Mouse (Mus musculus): ENCODE data around the gene Ago4. TPM values are rescaled to one million over a fixed set of nuclear protein-coding genes. Genes with fewer than 3 reads are reported as not detected.

The Ago4 gene
- total RNA-seq, 4 experiments from 2014 or later, result 6.7 to 11.6 (median 8.5) TPM

DNA sequence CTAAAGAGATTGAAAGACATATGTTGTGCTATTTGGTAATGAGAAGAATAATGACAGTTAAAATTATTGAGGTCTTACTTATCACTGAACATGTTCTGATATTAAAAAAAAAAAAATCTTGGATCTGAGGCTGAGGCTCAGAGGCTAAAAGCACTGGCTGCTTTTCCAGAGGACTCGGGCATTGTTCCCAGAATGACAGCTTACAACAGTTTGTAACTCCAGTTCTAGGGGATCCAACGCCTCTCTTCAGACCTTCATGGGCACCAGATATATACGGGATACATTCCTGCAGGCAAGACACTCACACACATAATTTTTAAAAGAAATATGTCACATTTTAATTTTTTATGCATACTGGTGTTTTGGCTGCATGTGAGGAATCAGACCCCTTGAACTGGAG lies 7.1 kb downstream of the Ago4 start:
- DNase-seq (ENCODE audit: low spot score in 2 of 2), result peak in 1 of 2 experiments; percentile 35

DNA sequence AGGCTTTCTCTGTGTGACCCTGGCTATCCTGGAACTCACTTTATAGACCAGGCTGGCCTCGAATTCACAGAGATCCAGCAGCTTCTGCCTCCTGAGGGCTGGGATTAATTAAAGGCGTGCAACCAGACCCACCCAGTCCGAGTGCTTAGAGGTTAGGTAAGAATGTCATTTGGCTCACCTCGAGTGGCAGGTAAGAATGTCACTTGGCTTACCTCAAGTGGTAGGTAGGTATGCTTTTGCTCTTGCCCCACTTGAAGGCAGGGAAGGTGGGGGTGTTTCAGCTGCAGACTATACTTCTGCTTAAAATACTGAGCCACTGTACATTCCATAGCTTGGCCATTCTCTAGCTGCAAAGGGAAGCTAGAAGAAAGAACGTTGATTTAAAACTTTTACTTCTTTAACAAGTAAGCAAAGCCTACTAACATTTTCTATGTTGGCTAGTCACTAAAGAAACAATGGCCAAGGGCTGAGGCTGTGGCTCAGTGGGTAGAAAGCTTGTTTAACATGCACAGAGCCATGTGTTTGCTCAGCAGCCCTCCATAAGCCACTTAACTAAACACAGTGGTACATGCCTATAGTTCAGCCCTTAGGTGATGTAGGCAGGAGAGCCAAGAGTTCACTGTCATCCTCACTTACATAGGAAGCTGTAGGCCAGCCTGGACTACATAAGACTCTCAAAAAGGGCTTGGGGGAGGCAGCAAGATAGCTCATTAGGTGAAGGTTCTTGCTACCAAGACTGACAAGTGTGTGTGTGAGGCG lies 20.8 kb downstream of the Ago4 start:
- no peak for DNase-seq (ENCODE audit: low spot score in 2 of 2)

DNA sequence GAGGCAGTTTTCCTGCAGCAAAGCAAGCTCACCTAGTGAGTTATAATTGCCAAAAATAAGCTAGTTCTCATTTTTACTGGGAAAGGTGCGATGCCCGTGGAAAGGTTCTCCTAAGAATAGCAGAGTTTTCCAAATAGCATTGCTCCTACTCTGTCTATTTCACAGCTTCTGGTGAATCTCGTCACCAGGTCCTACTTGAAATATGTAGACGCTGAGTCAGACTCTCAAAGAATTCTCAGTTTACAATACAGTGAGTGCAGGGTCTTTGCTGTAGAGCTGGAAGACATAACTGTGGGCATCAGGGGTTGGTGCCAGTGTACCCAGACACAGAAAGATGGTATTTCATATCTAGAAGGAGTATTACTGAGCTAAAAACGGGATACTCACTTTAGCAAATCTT lies 22.3 kb downstream of the Ago4 start:
- no peak for DNase-seq (ENCODE audit: low spot score in 2 of 2)

DNA sequence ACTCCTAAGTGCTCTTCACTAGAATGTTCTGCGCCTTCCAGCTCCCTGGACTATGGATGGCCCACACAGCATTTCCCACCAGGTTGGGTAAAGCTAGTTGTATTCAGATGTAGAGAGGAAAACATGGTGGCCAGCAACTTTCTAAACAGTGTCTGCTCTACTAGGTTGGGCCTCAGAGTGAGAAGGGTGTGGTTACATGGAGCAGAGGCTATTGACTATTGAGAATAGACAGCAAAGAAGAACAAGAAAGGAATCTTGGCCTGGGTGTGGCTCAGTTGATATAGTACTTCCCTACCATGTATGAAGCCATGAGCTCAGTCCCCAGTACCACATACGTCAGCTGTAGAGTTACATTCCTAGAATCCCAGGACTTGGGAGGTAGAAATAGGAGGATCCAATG lies 24.2 kb downstream of the Ago4 start:
- DNase-seq (ENCODE audit: low spot score in 2 of 2), result no peak

GRCm38 (mm10) chr4:126508110-126508899 lies 25.0 kb downstream of the Ago4 start:
- DNase-seq (ENCODE audit: low spot score in 2 of 2), result no peak

- DNase-seq (ENCODE audit: low spot score in 2 of 2), result no peak
These were observed 30.3 kb downstream of the Ago4 start for GRCm38 (mm10) chr4:126502977-126503309.

GRCm38 (mm10) chr4:126502141-126502976 lies 30.9 kb downstream of the Ago4 start:
- DNase-seq (ENCODE audit: low spot score in 2 of 2), result no peak

- DNase-seq (ENCODE audit: low spot score in 2 of 2), result no peak
These were observed 34.7 kb downstream of the Ago4 start for GRCm38 (mm10) chr4:126498601-126499000.

- no peak for DNase-seq (ENCODE audit: low spot score in 2 of 2)
These were observed 36.3 kb downstream of the Ago4 start for GRCm38 (mm10) chr4:126496963-126497362.

DNA sequence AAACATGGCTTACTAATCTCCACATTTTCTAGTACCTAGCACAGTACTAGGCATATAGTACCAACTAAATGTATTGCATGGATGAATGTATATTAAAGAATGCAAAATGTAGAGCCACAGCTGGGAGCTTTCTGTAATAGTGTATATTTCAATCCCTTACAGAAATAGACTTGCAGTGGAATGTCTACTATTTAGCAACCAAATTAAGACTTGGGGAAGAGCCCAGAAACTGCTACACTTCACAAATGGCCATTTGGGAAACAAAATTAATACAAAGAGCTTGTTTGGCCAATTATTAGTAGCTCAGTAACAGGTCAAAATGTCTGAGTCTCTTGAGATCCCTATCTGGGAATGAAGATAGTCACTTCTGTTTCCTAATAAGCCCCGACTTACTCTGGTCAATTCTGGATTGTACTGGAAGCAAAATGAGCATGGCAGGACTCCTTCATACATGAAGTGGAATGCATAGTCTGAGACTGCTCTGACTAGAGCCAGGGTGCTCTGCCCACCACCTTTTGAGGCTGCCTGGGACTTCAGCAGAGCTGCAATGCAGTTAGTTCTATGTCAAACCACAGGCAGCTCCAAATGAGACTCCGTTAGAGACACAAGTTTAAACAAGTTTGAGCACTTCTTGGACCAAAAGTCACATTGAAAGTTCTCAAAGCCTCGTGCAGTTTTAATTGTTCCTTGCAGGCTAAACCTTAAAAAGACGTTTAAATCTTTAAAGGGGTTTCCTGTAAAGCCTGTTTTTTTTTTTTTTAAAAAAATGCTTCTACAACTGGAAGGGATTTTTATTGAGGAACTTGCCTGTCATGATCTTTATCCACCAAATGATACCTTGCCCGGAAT lies 37.1 kb downstream of the Ago4 start:
- no peak for DNase-seq (ENCODE audit: low spot score in 2 of 2)

GRCm38 (mm10) chr4:126495453-126495852 lies 37.8 kb downstream of the Ago4 start:
- no peak for DNase-seq (ENCODE audit: low spot score in 2 of 2)

GRCm38 (mm10) chr4:126493416-126493815 lies 39.9 kb downstream of the Ago4 start:
- no peak for DNase-seq (ENCODE audit: low spot score in 2 of 2)

- DNase-seq (ENCODE audit: low spot score in 2 of 2), result no peak
These were observed 41.3 kb downstream of the Ago4 start for GRCm38 (mm10) chr4:126491977-126492376.

GRCm38 (mm10) chr4:126490726-126491125 lies 42.5 kb downstream of the Ago4 start:
- DNase-seq (ENCODE audit: low spot score in 2 of 2), result no peak

DNA sequence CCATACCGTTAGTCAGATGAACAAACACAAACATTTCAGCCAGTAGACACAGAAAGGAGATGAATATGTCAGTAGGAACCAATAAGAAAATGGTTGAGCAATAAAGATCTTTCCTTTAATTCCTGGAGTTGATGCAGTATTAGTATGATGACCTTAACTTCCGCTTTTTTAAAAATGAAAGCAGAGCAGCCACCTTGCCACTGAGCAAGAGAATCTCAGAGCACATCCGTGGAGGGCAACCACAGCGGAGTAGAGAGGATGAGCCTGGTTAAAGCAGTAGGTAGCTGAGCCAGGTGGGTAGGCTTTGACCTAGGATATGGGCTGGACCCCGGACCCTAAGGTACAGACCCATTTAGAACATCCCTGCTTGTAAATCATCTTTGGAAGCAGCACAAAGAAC lies 43.5 kb downstream of the Ago4 start:
- no peak for DNase-seq (ENCODE audit: low spot score in 2 of 2)

DNA sequence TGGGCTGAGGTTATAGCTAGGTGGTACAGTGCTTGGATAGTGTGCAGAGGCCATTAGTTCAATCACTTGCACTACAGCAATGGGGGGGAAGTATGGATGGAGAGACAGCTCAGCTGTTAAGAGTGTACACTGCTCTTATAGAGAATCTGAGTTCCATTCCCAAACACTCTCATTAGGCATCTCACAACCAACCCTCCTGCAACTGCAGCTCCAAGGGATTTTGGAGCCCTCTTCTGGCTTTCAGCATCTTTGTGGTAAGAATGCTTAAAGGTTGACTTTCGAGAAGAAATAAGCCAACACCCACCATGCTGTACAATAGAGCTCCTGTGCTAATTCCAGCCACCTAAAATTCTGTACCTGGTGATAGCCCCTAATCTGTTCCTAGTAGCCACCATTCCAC lies 47.1 kb downstream of the Ago4 start:
- DNase-seq (ENCODE audit: low spot score in 2 of 2), result no peak

GRCm38 (mm10) chr4:126485065-126485464 lies 48.2 kb downstream of the Ago4 start:
- no peak for DNase-seq (ENCODE audit: low spot score in 2 of 2)

- DNase-seq (ENCODE audit: low spot score in 2 of 2), result no peak
These were observed 49.4 kb downstream of the Ago4 start for GRCm38 (mm10) chr4:126483874-126484273.

DNA sequence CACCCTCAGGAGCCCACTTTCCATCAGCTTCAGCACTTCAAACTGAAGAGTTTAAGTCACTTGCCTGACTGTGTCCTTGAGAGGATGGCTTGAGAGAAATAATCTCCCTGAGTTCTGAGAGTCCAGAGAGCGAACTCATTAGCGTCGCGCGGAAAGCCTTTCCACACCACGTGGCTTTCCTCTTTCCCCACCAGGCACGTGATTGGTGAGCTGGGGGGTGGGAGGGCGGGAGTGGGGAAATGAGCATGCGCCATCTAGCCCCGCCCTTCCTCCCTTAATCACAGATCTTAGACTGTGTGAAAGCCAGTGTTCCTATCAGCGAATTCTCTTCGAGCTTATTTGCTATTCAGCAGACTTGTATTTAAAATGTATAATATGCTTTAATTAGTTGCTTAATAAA lies 50.3 kb downstream of the Ago4 start:
- no peak for DNase-seq (ENCODE audit: low spot score in 2 of 2)

DNA sequence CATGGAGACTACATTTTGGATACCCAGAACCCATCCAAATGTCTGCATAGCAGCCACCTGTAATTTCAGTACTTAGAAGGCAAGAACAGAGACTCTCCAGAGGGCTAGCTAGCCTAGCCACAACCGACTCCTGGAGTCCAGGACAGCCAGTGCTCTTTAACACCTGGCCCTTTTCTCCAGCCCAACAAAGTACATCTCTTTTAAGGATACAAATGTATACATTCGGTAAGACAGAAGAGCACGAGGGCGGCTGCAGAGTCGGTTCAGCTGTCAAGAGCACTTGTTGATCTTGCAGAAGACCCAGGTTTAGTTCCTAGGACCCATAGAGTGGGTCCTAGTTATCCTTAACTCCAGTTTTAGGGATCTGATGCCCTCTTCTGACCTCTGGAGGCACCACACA lies 51.8 kb downstream of the Ago4 start:
- DNase-seq (ENCODE audit: low spot score in 2 of 2), result no peak

DNA sequence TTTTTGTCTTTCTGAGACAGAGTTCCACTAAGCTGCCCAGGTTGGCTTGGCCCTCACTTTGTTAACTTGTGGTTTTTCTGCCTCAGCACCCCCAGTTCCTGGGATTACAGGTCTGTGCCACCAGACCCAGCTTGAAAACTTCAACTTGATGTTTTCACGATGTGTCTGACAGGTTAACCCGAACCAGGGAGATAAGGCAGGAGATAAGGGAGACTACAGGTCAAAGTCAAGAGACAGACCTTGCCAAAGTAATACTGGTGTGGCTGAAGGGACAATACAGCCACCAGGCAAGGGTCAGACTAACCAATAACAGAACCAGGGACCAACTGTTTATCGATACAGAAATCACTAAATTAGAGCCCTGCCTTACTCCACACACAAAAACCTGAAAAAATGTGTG lies 53.0 kb downstream of the Ago4 start:
- DNase-seq (ENCODE audit: low spot score in 2 of 2), result no peak
